Comparison of ENCODE assay signal across 43 mouse cellular contexts in the genomic region with DNA sequence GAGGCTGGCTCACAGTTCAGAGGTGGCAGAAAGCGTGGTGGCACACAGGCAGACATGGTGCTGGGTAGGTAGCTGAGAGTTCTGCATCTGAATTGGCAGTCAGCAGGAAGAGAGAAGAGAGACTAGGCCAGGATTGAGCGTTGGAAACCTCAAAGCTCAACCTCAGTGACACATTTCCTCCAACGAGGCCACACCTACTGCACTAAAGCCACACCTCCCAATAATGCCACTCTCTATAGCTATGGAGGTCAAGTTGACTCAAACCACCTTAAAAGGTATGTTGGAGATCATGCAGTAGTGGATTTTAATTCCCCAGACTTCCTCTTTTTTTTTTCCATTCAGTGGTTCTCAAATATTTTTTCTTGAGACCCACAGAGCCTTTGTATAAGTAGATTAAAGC. TPM values are rescaled to one million over a fixed set of nuclear protein-coding genes. Genes with fewer than 3 reads are reported as not detected.
DNase-seq lines count a peak whose midpoint lies in the region; ATAC-seq lines count a peak whose summit lies in the region.
"Had no signal": no experiment of that assay in that cellular context is flagged by ENCODE, and none has a peak within 500 bp of the region (broad histone marks: within the 10 kb centered on the region; RNA-seq: fewer than 3 reads in every experiment).

No protein-coding gene starts in this region.

- ATAC-seq in hematopoietic stem cell, adult 5-6 weeks (replicated peaks in 1 of 2; ENCODE audit: insufficient read depth in 1 of 2, low FRiP score in 2 of 2, low TSS enrichment in 1 of 2, low read depth in 1 of 2, poor library complexity in 2 of 2, severe bottlenecking in 2 of 2), result peak; percentile 59 to 72
- no peak for ATAC-seq in hindbrain, embryonic 16.5 days
- ATAC-seq: forebrain, embryonic 14.5 days; liver, embryonic 12.5 days; liver, postnatal 0 days; midbrain, embryonic 16.5 days; Patski had no signal

- H3K4me2 ChIP-seq in hindbrain, embryonic 16.5 days (ENCODE audit: low read length), result no peak overlapping the region
- H3K4me2 ChIP-seq: embryonic facial prominence, embryonic 12.5 days; heart, embryonic 11.5 days; hindbrain, embryonic 14.5 days; kidney, embryonic 15.5 days; liver, embryonic 12.5 days; neural tube, embryonic 13.5 days had no signal

- no peak overlapping the region for H3K9ac ChIP-seq in hindbrain, embryonic 16.5 days (ENCODE audit: low read depth, low read length)
- H3K9ac ChIP-seq: embryonic facial prominence, embryonic 12.5 days; hindbrain, embryonic 14.5 days; kidney, embryonic 15.5 days; liver, embryonic 12.5 days; liver, postnatal 0 days; neural tube, embryonic 13.5 days had no signal

- no peaks in the 10 kb centered on the region for H3K27me3 ChIP-seq in hindbrain, embryonic 16.5 days (replicated peaks; ENCODE audit: control insufficient read depth, insufficient read depth, low read length)
- H3K27me3 ChIP-seq: embryonic facial prominence, embryonic 12.5 days; kidney, embryonic 15.5 days; neural tube, embryonic 13.5 days; Patski had no signal

- no peaks in the 10 kb centered on the region for H3K9me3 ChIP-seq in hindbrain, embryonic 16.5 days (ENCODE audit: control insufficient read depth, low read length)
- H3K9me3 ChIP-seq: embryonic facial prominence, embryonic 12.5 days; kidney, embryonic 15.5 days; liver, embryonic 12.5 days; midbrain, embryonic 10.5 days; neural tube, embryonic 13.5 days had no signal

- no peak overlapping the region for H3K27ac ChIP-seq in hindbrain, embryonic 16.5 days (ENCODE audit: low read depth, low read length)
- H3K27ac ChIP-seq: embryonic facial prominence, embryonic 12.5 days; hindbrain, embryonic 14.5 days; kidney, embryonic 15.5 days; layer of hippocampus, adult 2 months; left cerebral cortex, adult 2 months; liver, embryonic 12.5 days; macrophage; midbrain, embryonic 10.5 days; neural tube, embryonic 13.5 days had no signal

- no peak overlapping the region for H3K4me3 ChIP-seq in hindbrain, embryonic 16.5 days (ENCODE audit: low read length)
- H3K4me3 ChIP-seq: embryonic facial prominence, embryonic 12.5 days; kidney, embryonic 15.5 days; layer of hippocampus, adult 2 months; left cerebral cortex, adult 2 months; liver, embryonic 12.5 days; midbrain, embryonic 10.5 days; myocyte; neural tube, embryonic 13.5 days had no signal

- H3K36me3 ChIP-seq in hindbrain, embryonic 16.5 days (ENCODE audit: control insufficient read depth, insufficient read depth, low read length), result no peaks in the 10 kb centered on the region
- H3K36me3 ChIP-seq: embryonic facial prominence, embryonic 12.5 days; kidney, embryonic 15.5 days; liver, embryonic 12.5 days; midbrain, embryonic 10.5 days; neural tube, embryonic 13.5 days had no signal

- peak; percentile 18 for DNase-seq in CD4-positive helper T cell, adult 2 months (ENCODE audit: low read depth, low spot score)
- peak; percentile 17 for DNase-seq in MEL-GATA-1-ER (ENCODE audit: extremely low read depth, low read depth)
- peak; percentile 15 to 35 for DNase-seq in natural killer cell, adult 2 months (ENCODE audit: low spot score in 2 of 2)
- DNase-seq in urinary bladder, postnatal 36 days (ENCODE audit: low spot score in 2 of 2), result no peak
- no peak for DNase-seq in layer of hippocampus, adult 11-12 months (ENCODE audit: low spot score)
- DNase-seq: adrenal gland, postnatal 14 days; cerebellum, adult 2 months; cerebellum, postnatal 36 days; embryo, embryonic 11 days; gastrocnemius, postnatal 25 days; heart, adult 18-20 months; heart, postnatal 4 days; kidney, adult 18-20 months; kidney, postnatal 25 days; left cerebral cortex, postnatal 4 days; liver, postnatal 0 days; lung, postnatal 10 days; right cerebral cortex, postnatal 14 days; thymus, postnatal 25 days had no signal

- 80% methylated on average over 3 of the region's 3 CpGs for WGBS in hindbrain, embryonic 16.5 days

- peaks cover 5% of the 10 kb centered on the region; the same call in 1 of the 2 replicates for H3K4me1 ChIP-seq in hindbrain, embryonic 16.5 days (ENCODE audit: control insufficient read depth, insufficient read depth, low read depth, low read length)
- H3K4me1 ChIP-seq: embryonic facial prominence, embryonic 12.5 days had no signal

RNA-seq across cellular contexts. Expression of a gene that starts 57.1 kb away (rescaled TPM):
- total RNA-seq in hematopoietic stem cell, adult 5-6 weeks (2017), result not detected in 2 replicates
- polyA plus RNA-seq in hindbrain, embryonic 16.5 days (2015; fragmentation: Nextera tagmentation; extraction: Ambion mirVana), result not detected in 2 replicates
- total RNA-seq: adrenal gland, postnatal 14 days; ES-E14; gastrocnemius, adult 18-20 months; gastrocnemius, postnatal 25 days; heart, adult 18-20 months; heart, postnatal 4 days; layer of hippocampus, adult 2 months; layer of hippocampus, postnatal 14 days; left cerebral cortex, adult 2 months; left cerebral cortex, postnatal 4 days had no signal
- polyA plus RNA-seq: cerebellum, adult 2 months; embryonic facial prominence, embryonic 12.5 days; forebrain, embryonic 14.5 days; heart, embryonic 11.5 days; heart, embryonic 16.5 days; hindbrain, embryonic 14.5 days; intestine, embryonic 14.5 days; kidney, embryonic 15.5 days; limb, embryonic 14.5 days; liver, embryonic 12.5 days; liver, postnatal 0 days; midbrain, embryonic 10.5 days; midbrain, embryonic 16.5 days; myocyte; neural tube, embryonic 13.5 days; Patski; small intestine, adult 2 months; stomach, embryonic 16.5 days had no signal

Comparison
In these comparisons a context has a peak if more than half of its experiments do, and no peak if none do; other contexts are left out.
1. DNase-seq: peak in CD4-positive helper T cell, adult 2 months (single experiment), MEL-GATA-1-ER (single experiment) and natural killer cell, adult 2 months (2 of 2); none in urinary bladder, postnatal 36 days (0 of 2) and layer of hippocampus, adult 11-12 months (single experiment).